Mouse (Mus musculus) kidney, adult 8-10 months (tissue): ENCODE measurements around the gene Rassf7.

Source experiments
- DNase-seq, 2 experiments: peaks; one replicate each; pipeline ENCODE4 v3.0.0; 2022

Gene Rassf7

GRCm38 (mm10) chr7:141196619-141197282 lies 18.9 kb upstream of the Rassf7 start:
- no peak for DNase-seq

GRCm38 (mm10) chr7:141198121-141198520 lies 17.5 kb upstream of the Rassf7 start:
- no peak for DNase-seq

- DNase-seq = no peak
Measured at GRCm38 (mm10) chr7:141204546-141204945, 11.1 kb upstream of the Rassf7 start.

- DNase-seq = no peak
Measured at GRCm38 (mm10) chr7:141205504-141205903, 10.2 kb upstream of the Rassf7 start.

DNA sequence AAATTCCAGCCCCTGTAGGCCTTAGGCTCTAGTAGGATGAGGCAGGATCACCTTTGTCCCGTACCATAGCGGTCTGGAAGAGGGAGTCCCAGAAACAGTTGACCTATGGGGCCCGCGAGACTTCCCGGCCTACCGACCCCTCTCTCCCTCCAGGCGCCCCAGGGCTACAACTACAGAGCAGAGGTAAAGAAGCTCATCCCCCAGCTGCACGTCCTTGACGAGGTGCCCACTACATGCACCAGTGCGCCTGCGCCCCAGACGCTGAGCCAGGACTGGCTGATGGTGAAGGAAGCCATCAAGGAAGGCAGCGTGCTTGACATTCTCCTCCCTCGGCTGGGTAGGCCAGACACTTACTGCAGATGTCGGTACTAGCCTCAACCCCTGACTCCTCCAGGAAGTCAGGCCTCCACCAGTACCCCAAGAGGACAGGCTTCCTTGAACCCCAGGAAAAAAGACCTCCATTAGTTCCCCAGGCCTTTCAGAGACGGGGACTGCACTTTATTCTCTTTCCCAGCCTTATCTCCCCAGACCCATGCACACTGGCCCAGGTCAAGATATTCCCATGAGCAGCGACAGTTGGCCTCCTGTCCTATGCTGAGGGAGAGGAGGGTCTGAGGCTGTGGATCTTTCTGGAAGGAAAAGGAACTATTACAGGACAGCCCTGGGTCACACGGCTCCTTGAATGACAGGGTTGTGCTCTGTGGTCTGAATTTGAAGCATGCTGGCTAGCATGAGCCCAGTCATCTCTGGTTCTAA lies 9.3 kb upstream of the Rassf7 start:
- DNase-seq = no peak

- DNase-seq = no peak
Measured at GRCm38 (mm10) chr7:141209526-141209925, 6.1 kb upstream of the Rassf7 start.

- DNase-seq = no peak
Measured at GRCm38 (mm10) chr7:141210137-141210536, 5.5 kb upstream of the Rassf7 start.

GRCm38 (mm10) chr7:141210606-141211131 lies 5.0 kb upstream of the Rassf7 start:
- DNase-seq = no peak

- no peak for DNase-seq
Measured at GRCm38 (mm10) chr7:141213133-141213532, 2.5 kb upstream of the Rassf7 start.

GRCm38 (mm10) chr7:141213605-141214235 lies 1.9 kb upstream of the Rassf7 start, which contains the start of gene Lmntd2:
Lmntd2 (minus strand) TSS chr7:141214080.
- no peak for DNase-seq

DNA sequence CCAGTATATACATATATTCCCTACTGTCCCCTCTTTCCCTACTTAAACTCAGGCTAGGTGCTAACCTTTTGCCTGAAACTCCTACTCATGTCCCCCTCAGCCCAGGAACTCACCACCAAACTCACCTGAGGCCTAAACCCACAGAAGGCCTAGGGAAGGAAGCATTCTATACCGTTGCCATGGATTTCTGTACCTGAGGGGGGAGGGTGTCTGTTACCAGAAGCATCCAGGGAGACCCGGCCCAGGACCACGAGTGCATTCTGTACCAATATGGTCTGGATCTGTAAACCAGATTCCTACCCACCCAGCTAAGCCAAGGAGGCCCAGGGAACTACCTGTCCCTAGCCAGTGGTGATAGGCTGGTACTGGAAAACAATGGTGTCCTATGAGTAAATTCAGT lies 1.4 kb upstream of the Rassf7 start:
- no peak for DNase-seq

DNA sequence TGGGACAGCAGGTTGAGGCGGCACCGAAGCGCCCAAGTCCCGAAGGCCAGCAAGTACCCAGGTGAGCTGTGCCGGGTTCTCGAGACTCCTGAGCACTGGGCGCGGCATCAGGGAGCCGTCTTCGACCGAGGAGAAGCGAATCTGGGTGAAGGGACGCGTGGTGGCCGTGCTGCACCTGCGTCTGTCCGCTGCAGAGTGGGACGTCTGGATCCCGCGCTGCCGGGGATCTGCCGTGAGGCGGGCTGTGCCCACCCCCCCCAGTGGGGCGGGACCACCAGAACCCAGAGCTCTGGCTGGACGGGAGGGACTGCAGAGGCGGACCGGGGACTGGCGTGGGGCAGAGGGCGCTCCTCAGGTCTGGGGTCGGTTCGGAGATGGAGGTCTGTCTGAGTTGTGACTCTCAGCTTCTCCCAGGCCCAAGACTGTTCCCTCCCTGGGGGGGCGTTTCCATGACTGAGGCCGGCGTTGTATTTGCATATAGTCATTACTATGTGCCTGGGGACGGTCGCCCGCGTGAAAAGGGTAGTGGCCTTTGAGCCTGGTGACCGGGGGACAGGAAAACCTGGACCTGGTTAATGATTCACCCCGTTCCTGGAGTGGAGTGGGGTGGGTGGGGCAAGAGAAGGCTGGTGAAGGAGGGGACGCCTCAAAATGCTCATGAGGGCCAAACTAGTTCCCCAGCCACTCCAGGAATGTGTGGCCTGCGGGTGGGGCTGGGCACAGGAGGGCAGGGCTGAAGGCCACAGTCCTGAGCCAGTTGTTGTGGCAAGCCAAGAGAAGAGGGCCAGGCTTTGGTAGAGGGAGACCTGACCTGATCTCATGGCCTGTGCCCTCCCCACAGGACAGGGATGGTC lies 447 bp downstream of the Rassf7 start:
- DNase-seq = peak; percentile 95 to 98

GRCm38 (mm10) chr7:141216894-141217293 lies 1.2 kb downstream of the Rassf7 start:
- no peak for DNase-seq

DNA sequence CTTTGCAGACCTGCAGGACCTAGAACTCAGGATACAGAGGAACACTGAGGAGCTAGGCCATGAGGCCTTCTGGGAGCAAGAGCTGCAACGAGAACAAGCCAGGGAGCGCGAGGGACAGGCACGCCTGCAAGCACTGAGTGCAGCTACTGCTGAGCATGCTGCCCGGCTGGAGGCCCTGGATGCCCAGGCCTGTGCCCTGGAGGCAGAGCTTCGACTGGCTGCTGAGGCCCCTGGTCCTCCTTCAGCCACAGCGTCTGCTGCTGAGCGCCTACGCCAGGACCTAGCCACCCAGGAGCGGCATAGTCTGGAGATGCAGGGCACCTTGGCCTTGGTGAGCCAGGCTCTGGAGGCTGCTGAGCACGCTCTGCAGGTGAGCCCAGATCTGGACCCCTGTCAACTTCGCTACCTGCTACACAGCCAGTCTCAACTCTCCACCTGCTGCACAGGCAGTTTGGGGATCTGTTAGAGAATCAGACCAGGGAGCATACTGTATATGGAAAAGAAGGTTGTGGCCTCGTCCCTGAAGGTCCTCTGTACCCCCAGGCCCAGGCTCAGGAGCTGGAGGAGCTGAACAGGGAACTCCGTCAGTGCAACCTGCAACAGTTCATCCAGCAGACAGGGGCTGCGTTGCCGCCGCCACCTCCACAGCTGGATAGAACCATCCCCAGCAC lies 1.8 kb downstream of the Rassf7 start:
- DNase-seq = no peak

DNA sequence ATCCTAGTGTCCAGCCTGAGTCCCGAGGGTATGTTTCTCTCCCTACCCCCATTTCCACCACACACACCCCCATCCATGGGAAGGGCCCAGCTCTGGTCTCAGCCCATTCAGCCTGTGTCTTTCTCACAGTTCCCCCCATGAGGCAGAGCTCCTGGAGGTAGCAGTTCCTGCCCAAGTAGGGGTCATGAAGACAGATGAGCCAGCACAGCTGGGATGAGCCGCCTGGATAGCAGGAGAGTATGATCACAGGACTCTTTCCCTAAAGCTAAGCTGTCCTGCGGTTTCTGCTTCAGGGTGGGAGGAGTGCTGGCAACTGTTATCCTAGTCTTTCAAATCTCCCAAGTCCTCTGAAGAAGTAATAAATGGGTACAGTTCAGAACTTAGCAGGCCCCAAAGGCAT lies 2.5 kb downstream of the Rassf7 start:
- DNase-seq = no peak

DNA sequence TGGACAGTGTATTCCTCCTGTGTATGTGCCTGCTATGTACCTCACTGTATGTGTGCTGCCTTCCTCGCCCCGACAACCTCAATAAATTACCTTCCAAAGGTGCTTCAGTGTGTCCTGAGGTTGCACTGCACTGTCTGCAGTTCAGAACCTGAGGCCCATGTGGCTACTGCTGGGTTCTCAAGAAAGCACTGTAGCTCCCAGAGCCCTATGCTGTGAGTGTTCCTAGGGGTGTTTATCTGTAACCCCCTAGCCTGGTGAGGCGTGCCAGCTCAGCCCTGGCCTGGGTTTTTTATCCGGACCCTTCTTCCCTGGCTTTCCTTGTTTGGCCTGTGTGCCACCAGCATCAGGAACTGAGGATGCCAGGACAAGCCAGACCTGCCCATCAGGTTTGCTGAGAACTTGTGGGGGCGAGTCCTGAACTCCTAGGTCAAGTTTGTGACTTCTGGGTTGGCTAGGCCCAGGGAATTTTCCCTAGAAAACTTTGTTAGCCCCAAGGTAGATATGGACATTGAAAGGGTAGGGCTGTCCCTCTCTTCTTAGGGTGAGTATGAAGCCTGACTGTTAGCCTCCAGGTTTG lies 3.0 kb downstream of the Rassf7 start:
- DNase-seq = no peak

DNA sequence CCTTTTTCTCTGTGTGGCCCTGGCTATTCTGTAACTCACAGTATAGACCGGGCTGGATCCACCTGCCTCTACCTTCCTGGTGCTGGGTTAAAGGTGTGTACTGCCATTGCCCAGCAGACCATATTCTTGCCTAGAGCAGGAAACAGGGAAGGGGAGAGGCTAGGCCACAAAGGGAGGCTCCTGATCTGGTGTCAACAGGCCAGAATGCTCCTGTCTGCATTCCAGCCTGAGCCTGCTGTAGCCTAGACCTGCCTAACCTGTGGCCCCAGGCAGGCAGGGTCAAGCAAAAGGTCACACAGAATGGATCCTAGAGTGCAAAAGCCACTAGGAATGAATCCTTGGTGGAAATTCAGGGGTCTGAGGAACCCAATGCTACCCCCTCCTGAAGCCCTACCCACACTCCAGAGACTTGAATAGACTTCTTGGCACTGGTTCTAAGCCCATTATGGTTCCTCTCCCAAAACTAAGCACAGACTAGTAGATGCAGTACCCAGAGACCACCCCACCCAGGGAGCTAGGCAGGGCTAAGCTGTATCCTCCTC lies 4.0 kb downstream of the Rassf7 start:
- DNase-seq = no peak

- DNase-seq = no peak
Measured at GRCm38 (mm10) chr7:141220377-141220776, 4.7 kb downstream of the Rassf7 start.

GRCm38 (mm10) chr7:141221249-141222125 lies 5.8 kb downstream of the Rassf7 start:
- peak; percentile 97 to 98 for DNase-seq

GRCm38 (mm10) chr7:141222126-141222467 lies 6.4 kb downstream of the Rassf7 start:
- no peak for DNase-seq
